Mouse (Mus musculus) testis, adult 2 months (tissue): ENCODE data around the gene Shb.

Experiments used
- CTCF ChIP-seq: fragments of 200-500 bp; IDR thresholded peaks from 2 replicates; pipeline ENCODE4 v1.5.1; 2012; ENCODE audit warnings: low read depth, mild to moderate bottlenecking, inconsistent platforms, low read length, moderate library complexity; ENCODE audit not compliant: control insufficient read depth, insufficient read depth, insufficient replicate concordance
- POLR2A ChIP-seq: fragments of 200-500 bp; IDR thresholded peaks from 2 replicates; pipeline ENCODE4 v1.6.1; 2012; ENCODE audit warnings: low read depth, mild to moderate bottlenecking, inconsistent platforms, low read length, moderate library complexity; ENCODE audit not compliant: control insufficient read depth

GRCm38 (mm10) chr4:45464528-45464927 is 67.7 kb downstream of the Shb start:
- TF ChIP-seq CTCF: no peak
- TF ChIP-seq POLR2A: no peak
